Mouse (Mus musculus) brain, adult 2 months (tissue): ENCODE results near the gene Dyx1c1.
A peak's percentile ranks its signal among the peaks of the same experiment; 100 is the strongest.

ENCODE experiments used
- DNase-seq: peaks from one replicate; pipeline ENCODE4 v3.0.0; 2011; ENCODE audit warnings: low read depth, low spot score

Dyx1c1 gene

GRCm38 (mm10) chr9:72972984-72973383 is 14.4 kb downstream of the Dyx1c1 start:
- no peak for DNase-seq

- no peak for DNase-seq
These were observed 16.1 kb downstream of the Dyx1c1 start for GRCm38 (mm10) chr9:72974734-72975133.

- no peak for DNase-seq
These were observed 16.7 kb downstream of the Dyx1c1 start for GRCm38 (mm10) chr9:72975242-72975641.

GRCm38 (mm10) chr9:72983066-72983465 is 24.5 kb downstream of the Dyx1c1 start:
- no peak for DNase-seq

- DNase-seq = peak; percentile 100
These were observed 26.9 kb downstream of the Dyx1c1 start, which contains the start of the genes Ccpg1os and Ccpg1 for GRCm38 (mm10) chr9:72985250-72986220. TSS of gene Ccpg1os (minus strand) at chr9:72985382. TSS of gene Ccpg1 (plus strand) at chr9:72985429.

GRCm38 (mm10) chr9:72987703-72988102 is 29.1 kb downstream of the Dyx1c1 start:
- no peak for DNase-seq

GRCm38 (mm10) chr9:72988706-72989105 is 30.1 kb downstream of the Dyx1c1 start:
- no peak for DNase-seq

GRCm38 (mm10) chr9:72991420-72991819 is 32.8 kb downstream of the Dyx1c1 start:
- DNase-seq = no peak

- no peak for DNase-seq
These were observed 34.0 kb downstream of the Dyx1c1 start for GRCm38 (mm10) chr9:72992576-72992975.

- no peak for DNase-seq
These were observed 37.6 kb downstream of the Dyx1c1 start for GRCm38 (mm10) chr9:72996167-72996566.

- no peak for DNase-seq
These were observed 38.2 kb downstream of the Dyx1c1 start for GRCm38 (mm10) chr9:72996806-72997205.

GRCm38 (mm10) chr9:73000487-73000886 is 41.9 kb downstream of the Dyx1c1 start:
- no peak for DNase-seq

GRCm38 (mm10) chr9:73001314-73002011 is 42.9 kb downstream of the Dyx1c1 start:
- DNase-seq = no peak

- no peak for DNase-seq
These were observed 43.6 kb downstream of the Dyx1c1 start for GRCm38 (mm10) chr9:73002177-73002576.

- DNase-seq = no peak
These were observed 45.5 kb downstream of the Dyx1c1 start for GRCm38 (mm10) chr9:73004076-73004475.

- no peak for DNase-seq
These were observed 46.5 kb downstream of the Dyx1c1 start for GRCm38 (mm10) chr9:73005106-73005505.

GRCm38 (mm10) chr9:73006175-73006574 is 47.6 kb downstream of the Dyx1c1 start:
- DNase-seq = no peak

- no peak for DNase-seq
These were observed 49.8 kb downstream of the Dyx1c1 start for GRCm38 (mm10) chr9:73008384-73008783.

GRCm38 (mm10) chr9:73012629-73013028 is 54.0 kb downstream of the Dyx1c1 start:
- no peak for DNase-seq

GRCm38 (mm10) chr9:73014724-73015123 is 56.1 kb downstream of the Dyx1c1 start:
- DNase-seq = peak; percentile 69

GRCm38 (mm10) chr9:73019841-73020240 is 61.3 kb downstream of the Dyx1c1 start:
- peak; percentile 74 for DNase-seq

GRCm38 (mm10) chr9:73020566-73021097 is 62.0 kb downstream of the Dyx1c1 start:
- no peak for DNase-seq
